Mouse (Mus musculus): Measurements from ENCODE around the gene Sirt7. TPM values are rescaled to one million over a fixed set of nuclear protein-coding genes. Genes with fewer than 3 reads are reported as not detected.

The Sirt7 gene
- total RNA-seq, 2 experiments from 2014 or later = 4.5 TPM

GRCm38 (mm10) chr11:120623961-120624679 lies 920 bp downstream of the Sirt7 start:
- intact Hi-C loops (cut with DNase I) = loop anchor here (1.0 kb wide), 1 partner anchor 88 kb away; no protein-coding TSS in a partner anchor

GRCm38 (mm10) chr11:120622805-120623204 lies 2.2 kb downstream of the Sirt7 start:
- intact Hi-C loops (cut with DNase I) = no loop called here
- no peak for DNase-seq

More at GRCm38 (mm10) chr11:120623961-120624679, 920 bp downstream of the Sirt7 start:
- peak in 1 of 2 experiments; percentile 60 for DNase-seq

GRCm38 (mm10) chr11:120620195-120620594 lies 4.8 kb downstream of the Sirt7 start:
- no peak for DNase-seq
- intact Hi-C loops (cut with DNase I) = no loop called here

- intact Hi-C loops (cut with DNase I) = no loop called here
- no peak for DNase-seq
Measured at GRCm38 (mm10) chr11:120618619-120619535, 6.2 kb downstream of the Sirt7 start.

- intact Hi-C loops (cut with DNase I) = no loop called here
- peak; percentile 85 to 90 for DNase-seq
Measured at GRCm38 (mm10) chr11:120617519-120618112, 7.4 kb downstream of the Sirt7 start, which contains the start of gene Pcyt2. Pcyt2 (minus strand) TSS chr11:120617936.

- intact Hi-C loops (cut with DNase I) = no loop called here
- DNase-seq = no peak
Measured at GRCm38 (mm10) chr11:120616617-120617294, 8.3 kb downstream of the Sirt7 start.

GRCm38 (mm10) chr11:120615606-120616203 lies 9.3 kb downstream of the Sirt7 start:
- intact Hi-C loops (cut with DNase I) = no loop called here
- no peak for DNase-seq

GRCm38 (mm10) chr11:120615167-120615566 lies 9.9 kb downstream of the Sirt7 start:
- intact Hi-C loops (cut with DNase I) = no loop called here
- DNase-seq = no peak

GRCm38 (mm10) chr11:120613976-120614375 lies 11.1 kb downstream of the Sirt7 start:
- intact Hi-C loops (cut with DNase I) = loop anchor here (5.0 kb wide), 2 partner anchors 37 to 122 kb away; partner anchors contain the start of gene Slc25a10
- DNase-seq = no peak

GRCm38 (mm10) chr11:120613481-120613972 lies 11.5 kb downstream of the Sirt7 start:
- intact Hi-C loops (cut with DNase I) = loop anchor here (5.0 kb wide), 2 partner anchors 36 to 121 kb away; partner anchors contain the start of gene Slc25a10
- DNase-seq = no peak

- intact Hi-C loops (cut with DNase I) = loop anchor here (1.0 to 5.0 kb wide), 3 partner anchors 35 to 120 kb away; partner anchors contain the start of gene Slc25a10
- DNase-seq = peak; percentile 63 to 82
Measured at GRCm38 (mm10) chr11:120612763-120613162, 12.3 kb downstream of the Sirt7 start.

- intact Hi-C loops (cut with DNase I) = loop anchor here (5.0 kb wide), 2 partner anchors 33 to 118 kb away; partner anchors contain the start of gene Slc25a10
- no peak for DNase-seq
Measured at GRCm38 (mm10) chr11:120610477-120611046, 14.5 kb downstream of the Sirt7 start.

- no peak for DNase-seq
- intact Hi-C loops (cut with DNase I) = no loop called here
Measured at GRCm38 (mm10) chr11:120609250-120609649, 15.8 kb downstream of the Sirt7 start.

GRCm38 (mm10) chr11:120608241-120609034 lies 16.6 kb downstream of the Sirt7 start, which contains the start of gene Npb:
Npb (plus strand) TSS chr11:120608477.
- intact Hi-C loops (cut with DNase I) = no loop called here
- DNase-seq = no peak

- intact Hi-C loops (cut with DNase I) = no loop called here
- DNase-seq = no peak
Measured at GRCm38 (mm10) chr11:120606764-120607163, 18.3 kb downstream of the Sirt7 start.

GRCm38 (mm10) chr11:120605667-120606066 lies 19.4 kb downstream of the Sirt7 start:
- no peak for DNase-seq
- intact Hi-C loops (cut with DNase I) = no loop called here

GRCm38 (mm10) chr11:120603545-120603944 lies 21.5 kb downstream of the Sirt7 start:
- DNase-seq = no peak
- intact Hi-C loops (cut with DNase I) = no loop called here

GRCm38 (mm10) chr11:120600716-120601115 lies 24.3 kb downstream of the Sirt7 start:
- intact Hi-C loops (cut with DNase I) = no loop called here
- DNase-seq = no peak
